Mouse (Mus musculus): ENCODE results near the gene Drd1.

Gene Drd1

DNA sequence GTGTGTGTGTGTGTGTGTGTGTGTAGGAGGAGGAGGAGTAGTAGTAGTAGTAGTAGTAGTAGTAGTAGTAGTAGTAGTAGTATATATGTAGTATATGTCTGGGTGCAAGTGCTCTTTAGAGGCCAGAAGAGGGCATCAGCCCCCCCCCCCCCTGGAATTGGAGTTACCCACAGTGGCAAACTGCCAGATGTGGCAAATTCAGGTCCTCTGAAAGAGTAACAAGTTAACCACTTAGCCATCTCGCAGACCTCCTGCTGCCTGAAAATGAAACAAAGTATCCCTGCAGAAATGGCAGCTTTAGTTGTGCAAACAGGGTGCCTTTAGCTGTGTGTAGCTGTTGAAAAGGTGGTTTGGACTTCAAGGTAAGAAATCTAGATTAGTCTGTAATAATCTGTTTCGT, 18.0 kb upstream of the Drd1 start:
- DNase-seq (ENCODE audit: extremely low spot score, low read depth, low spot score) = no peak

GRCm38 (mm10) chr13:54073066-54073465, 17.6 kb upstream of the Drd1 start:
- DNase-seq (ENCODE audit: extremely low spot score, low read depth, low spot score) = no peak

DNA sequence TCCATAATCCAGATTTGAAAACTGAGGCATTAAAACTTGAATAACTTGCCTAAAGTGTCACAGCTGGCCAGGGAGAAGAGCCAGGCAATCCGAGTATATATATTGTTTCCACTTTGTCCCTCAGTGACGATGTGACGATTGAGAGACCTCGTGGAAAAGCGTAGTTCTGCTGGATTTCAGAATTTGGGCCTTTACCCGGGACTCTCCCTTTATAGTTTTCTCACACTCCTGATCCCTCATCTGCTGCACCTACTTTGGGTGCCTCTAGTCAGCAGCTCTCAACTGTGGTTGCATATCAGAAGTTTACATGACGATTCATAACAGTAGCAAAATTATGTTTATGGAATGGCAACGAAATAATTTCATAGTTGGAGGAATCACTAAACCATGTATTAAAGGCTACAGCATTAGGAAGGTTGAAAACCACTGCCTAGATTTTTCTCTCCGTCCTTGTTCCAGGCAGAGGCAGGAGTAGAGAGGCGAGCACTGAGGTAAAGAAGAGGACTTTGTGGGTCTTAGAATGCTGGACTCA, 17.1 kb upstream of the Drd1 start:
- no peak for DNase-seq (ENCODE audit: extremely low spot score, low read depth, low spot score)

- DNase-seq (ENCODE audit: extremely low spot score, low read depth, low spot score) = no peak
These were observed 16.3 kb upstream of the Drd1 start, which contains the start of gene Sfxn1 for GRCm38 (mm10) chr13:54071606-54072331. Sfxn1 (plus strand) TSS chr13:54071869.

GRCm38 (mm10) chr13:54071011-54071410, 15.5 kb upstream of the Drd1 start:
- DNase-seq (ENCODE audit: extremely low spot score, low read depth, low spot score) = no peak

DNA sequence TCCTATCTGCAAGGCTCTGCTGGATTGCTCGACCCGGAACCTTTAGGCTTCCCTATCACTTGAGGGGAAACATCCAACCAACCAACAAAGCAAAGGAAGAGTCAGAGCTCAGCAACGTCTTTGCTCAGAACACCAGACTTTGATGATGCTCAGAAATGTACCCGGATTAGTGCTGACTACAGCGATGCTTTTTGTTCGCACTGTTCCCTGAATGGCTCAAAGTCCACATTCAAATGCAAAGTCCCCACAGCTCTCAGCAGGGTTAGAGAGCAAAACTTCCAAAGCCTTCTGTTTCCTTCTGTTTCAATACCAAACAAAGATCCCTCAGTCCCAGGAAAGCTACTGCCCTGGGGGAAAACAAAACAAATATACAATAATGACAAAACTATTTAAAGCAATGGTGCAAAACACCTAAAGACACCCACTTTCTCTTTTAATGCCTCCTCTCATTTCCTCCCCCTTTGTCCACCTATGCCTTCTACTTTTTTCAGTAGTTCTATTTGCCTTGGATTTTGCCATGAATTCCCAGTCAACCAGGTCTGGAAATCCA, 12.2 kb upstream of the Drd1 start:
- DNase-seq (ENCODE audit: extremely low spot score, low read depth, low spot score) = no peak

DNA sequence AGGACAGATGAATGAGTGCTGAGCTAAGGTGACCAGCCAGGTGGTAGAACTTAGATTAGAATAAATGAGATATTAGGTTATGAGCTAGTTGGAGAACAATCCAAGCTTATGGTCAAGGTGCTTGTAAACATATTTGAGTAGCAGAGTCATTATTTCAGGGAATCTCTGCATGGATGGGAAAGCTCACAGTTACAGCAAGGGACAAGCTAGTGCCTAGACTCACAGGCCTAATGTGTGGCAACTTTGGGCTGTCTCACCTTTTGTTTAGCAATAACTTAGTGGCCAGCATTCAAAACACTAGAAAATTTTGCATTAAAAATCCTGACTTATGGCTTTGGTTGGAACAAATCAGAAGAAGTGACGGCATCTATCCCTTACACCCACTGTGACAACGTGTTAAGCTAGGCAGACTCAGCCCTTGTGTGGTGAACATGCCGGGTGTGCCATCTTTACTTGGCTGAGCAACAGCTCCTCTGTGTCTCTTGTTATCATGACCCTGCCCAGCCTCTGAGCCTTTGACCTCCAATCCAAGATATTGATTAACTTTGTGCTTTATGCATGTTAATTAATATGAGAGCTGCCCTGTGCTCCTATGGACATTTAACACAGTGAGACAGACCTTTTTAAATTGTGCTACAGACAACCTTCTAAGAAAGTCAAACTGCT, 10.7 kb upstream of the Drd1 start:
- no peak for DNase-seq (ENCODE audit: extremely low spot score, low read depth, low spot score)

- DNase-seq (ENCODE audit: extremely low spot score, low read depth, low spot score) = no peak
These were observed 7.8 kb upstream of the Drd1 start for GRCm38 (mm10) chr13:54063292-54063691.

- no peak for DNase-seq (ENCODE audit: extremely low spot score, low read depth, low spot score)
These were observed 6.6 kb upstream of the Drd1 start for GRCm38 (mm10) chr13:54062068-54062467.

- DNase-seq (ENCODE audit: extremely low spot score, low read depth, low spot score) = no peak
These were observed 543 bp downstream of the Drd1 start for GRCm38 (mm10) chr13:54054962-54055361.

- no peak for DNase-seq (ENCODE audit: extremely low spot score, low read depth, low spot score)
These were observed 3.9 kb downstream of the Drd1 start for GRCm38 (mm10) chr13:54051641-54052040.

DNA sequence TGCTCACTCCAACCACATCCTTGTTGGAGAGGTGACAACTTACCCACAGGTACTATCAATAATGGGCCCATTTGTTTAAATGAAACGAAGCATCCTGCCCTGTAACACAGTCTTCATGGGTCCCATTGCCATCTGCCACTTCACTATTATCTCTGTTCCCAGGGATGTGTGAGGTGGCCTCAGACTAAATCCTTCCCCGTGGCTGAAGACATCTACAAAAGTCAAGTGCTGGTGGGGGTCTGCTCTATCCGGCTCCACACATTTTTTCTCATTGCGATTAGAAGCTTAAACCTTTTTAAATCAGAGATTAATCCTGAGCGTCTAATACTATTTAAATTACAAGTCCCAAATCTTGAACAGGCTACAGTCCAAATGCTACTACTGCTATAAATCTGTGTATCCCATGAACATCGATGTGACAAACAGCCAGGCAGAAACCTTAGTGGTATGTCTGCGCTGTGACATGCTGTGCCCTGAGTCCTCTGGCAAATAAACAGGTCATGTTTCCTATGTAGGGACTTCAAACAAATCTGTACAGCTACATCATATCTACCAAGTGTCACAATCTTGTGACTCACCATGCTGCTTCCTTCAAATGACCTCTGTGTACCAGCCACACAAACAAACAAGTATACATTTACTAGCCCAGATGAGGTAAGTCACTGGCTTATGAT, 6.7 kb downstream of the Drd1 start:
- no peak for DNase-seq (ENCODE audit: extremely low spot score, low read depth, low spot score)

DNA sequence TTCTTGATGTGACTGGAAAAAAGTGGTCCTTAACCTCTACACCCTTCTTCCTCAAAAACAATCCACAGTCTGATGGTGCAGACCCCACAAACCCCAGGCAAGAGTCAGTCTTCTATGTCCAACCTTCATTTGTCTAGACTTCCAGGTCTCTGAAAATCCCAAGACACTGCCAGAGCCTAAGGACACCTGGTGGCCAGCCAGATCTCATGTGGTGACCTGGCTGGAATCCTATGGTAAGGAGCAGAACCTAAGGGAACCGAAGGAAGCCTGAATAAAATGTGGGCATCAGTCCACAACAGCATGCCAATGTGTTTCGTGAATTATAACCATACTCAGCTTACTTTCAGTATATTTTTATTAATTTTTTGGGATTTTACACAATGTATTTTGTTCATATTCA, 15.2 kb downstream of the Drd1 start:
- DNase-seq (ENCODE audit: extremely low spot score, low read depth, low spot score) = no peak

DNA sequence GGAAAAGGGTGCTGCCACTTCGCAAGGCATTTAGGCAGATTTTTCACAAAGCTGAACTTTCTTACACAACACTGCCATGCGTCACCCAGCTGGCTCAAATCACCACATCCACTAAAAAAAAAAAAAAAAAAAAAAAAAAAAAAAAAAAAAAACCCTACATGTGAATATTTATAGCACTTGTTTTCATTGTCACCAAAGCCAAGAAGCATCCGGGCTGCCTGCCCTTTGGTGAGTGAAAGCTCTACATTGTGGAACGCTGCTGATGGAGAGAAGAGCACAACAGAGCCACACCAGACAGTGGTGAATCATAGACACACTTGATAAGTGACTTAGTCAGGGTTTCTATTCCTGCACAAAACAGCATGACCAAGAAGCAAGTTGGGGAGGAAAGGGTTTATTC, 17.6 kb downstream of the Drd1 start:
- no peak for DNase-seq (ENCODE audit: extremely low spot score, low read depth, low spot score)

- DNase-seq (ENCODE audit: extremely low spot score, low read depth, low spot score) = no peak
These were observed 20.0 kb downstream of the Drd1 start for GRCm38 (mm10) chr13:54035541-54035940.

GRCm38 (mm10) chr13:54033653-54034052, 21.9 kb downstream of the Drd1 start:
- no peak for DNase-seq (ENCODE audit: extremely low spot score, low read depth, low spot score)

- DNase-seq (ENCODE audit: extremely low spot score, low read depth, low spot score) = no peak
These were observed 28.4 kb downstream of the Drd1 start for GRCm38 (mm10) chr13:54027079-54027478.

DNA sequence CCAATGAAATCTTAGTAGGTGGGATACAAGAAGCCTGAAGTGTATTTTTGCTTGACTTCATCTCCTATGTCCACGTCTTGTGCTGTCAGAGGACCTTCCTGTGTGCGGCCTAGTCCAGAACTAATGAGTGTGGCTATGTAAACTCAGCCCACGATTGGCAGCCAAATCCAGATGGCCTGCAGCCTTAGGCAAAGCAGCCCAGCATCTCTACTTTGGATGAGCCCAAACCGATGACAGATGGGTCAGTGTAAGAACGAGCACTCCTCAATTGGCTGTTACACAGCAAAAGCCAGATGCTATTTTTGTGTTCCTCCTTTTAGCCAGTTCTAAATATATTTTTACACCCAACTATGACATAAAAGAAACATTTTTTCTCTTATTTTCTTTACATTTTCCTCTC, 32.2 kb downstream of the Drd1 start:
- no peak for DNase-seq (ENCODE audit: extremely low spot score, low read depth, low spot score)

- DNase-seq (ENCODE audit: extremely low spot score, low read depth, low spot score) = no peak
These were observed 46.8 kb downstream of the Drd1 start for GRCm38 (mm10) chr13:54008716-54009115.

Measured in hindlimb bud, embryonic 11.5 days (tissue).